Mouse (Mus musculus) MEL-GATA-1-ER (cell line): ENCODE data around the gene Atxn1.

ENCODE experiments used
- DNase-seq: peaks from one replicate; pipeline ENCODE4 v3.0.0-alpha.2; 2012; ENCODE audit warnings: low read depth; ENCODE audit errors: extremely low read depth

Atxn1 gene

GRCm38 (mm10) chr13:45734531-45734930 is 230.3 kb downstream of the Atxn1 start:
- DNase-seq, result no peak

GRCm38 (mm10) chr13:45732590-45732989 is 232.2 kb downstream of the Atxn1 start:
- DNase-seq, result no peak

GRCm38 (mm10) chr13:45726917-45727316 is 237.9 kb downstream of the Atxn1 start:
- DNase-seq, result no peak

GRCm38 (mm10) chr13:45726181-45726580 is 238.6 kb downstream of the Atxn1 start:
- no peak for DNase-seq

GRCm38 (mm10) chr13:45724507-45725259 is 240.1 kb downstream of the Atxn1 start:
- DNase-seq, result no peak

- no peak for DNase-seq
Measured at GRCm38 (mm10) chr13:45722885-45723284, 241.9 kb downstream of the Atxn1 start.

- no peak for DNase-seq
Measured at GRCm38 (mm10) chr13:45721621-45722020, 243.2 kb downstream of the Atxn1 start.

GRCm38 (mm10) chr13:45718850-45719249 is 246.0 kb downstream of the Atxn1 start:
- no peak for DNase-seq

GRCm38 (mm10) chr13:45715583-45716180 is 249.1 kb downstream of the Atxn1 start:
- no peak for DNase-seq

GRCm38 (mm10) chr13:45710041-45710440 is 254.8 kb downstream of the Atxn1 start:
- no peak for DNase-seq

GRCm38 (mm10) chr13:45709402-45709801 is 255.4 kb downstream of the Atxn1 start:
- DNase-seq, result no peak

GRCm38 (mm10) chr13:45701296-45701790 is 263.5 kb downstream of the Atxn1 start:
- DNase-seq, result no peak

- no peak for DNase-seq
Measured at GRCm38 (mm10) chr13:45698982-45699381, 265.8 kb downstream of the Atxn1 start.

GRCm38 (mm10) chr13:45696009-45696408 is 268.8 kb downstream of the Atxn1 start:
- no peak for DNase-seq

GRCm38 (mm10) chr13:45694921-45695437 is 269.8 kb downstream of the Atxn1 start:
- no peak for DNase-seq

- no peak for DNase-seq
Measured at GRCm38 (mm10) chr13:45693953-45694352, 270.9 kb downstream of the Atxn1 start.

GRCm38 (mm10) chr13:45693534-45693933 is 271.3 kb downstream of the Atxn1 start:
- peak; percentile 17 for DNase-seq

GRCm38 (mm10) chr13:45693126-45693525 is 271.7 kb downstream of the Atxn1 start:
- DNase-seq, result no peak

GRCm38 (mm10) chr13:45692440-45692839 is 272.4 kb downstream of the Atxn1 start:
- no peak for DNase-seq

- DNase-seq, result no peak
Measured at GRCm38 (mm10) chr13:45690426-45690825, 274.4 kb downstream of the Atxn1 start.

- DNase-seq, result no peak
Measured at GRCm38 (mm10) chr13:45688864-45689263, 275.9 kb downstream of the Atxn1 start.

- DNase-seq, result no peak
Measured at GRCm38 (mm10) chr13:45687581-45687980, 277.2 kb downstream of the Atxn1 start.

- DNase-seq, result no peak
Measured at GRCm38 (mm10) chr13:45686309-45686582, 278.6 kb downstream of the Atxn1 start.
